Mouse (Mus musculus): ENCODE measurements around the gene Sun3.

Gene Sun3

DNA sequence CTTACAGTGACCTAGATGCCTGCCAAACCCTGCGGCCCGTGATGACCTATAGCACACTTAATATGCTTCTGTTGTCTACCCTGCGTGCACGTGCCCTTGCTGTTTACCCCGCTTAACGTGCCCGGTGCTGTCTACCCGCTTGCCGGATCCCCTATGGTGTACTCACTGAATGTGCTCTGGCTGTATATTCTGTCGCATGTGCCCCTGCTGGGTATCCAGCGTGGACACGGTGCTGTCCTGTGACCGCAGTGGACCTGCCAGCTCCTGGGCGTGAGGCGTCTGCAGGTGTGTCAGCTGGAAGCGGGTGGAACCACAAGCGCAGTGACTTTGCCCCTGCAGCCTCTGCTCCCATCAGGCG, at the start of gene Sun3:
Sun3 (minus strand) TSS at position 289 of the 358 bp plus-strand sequence.
- no peak for DNase-seq

DNA sequence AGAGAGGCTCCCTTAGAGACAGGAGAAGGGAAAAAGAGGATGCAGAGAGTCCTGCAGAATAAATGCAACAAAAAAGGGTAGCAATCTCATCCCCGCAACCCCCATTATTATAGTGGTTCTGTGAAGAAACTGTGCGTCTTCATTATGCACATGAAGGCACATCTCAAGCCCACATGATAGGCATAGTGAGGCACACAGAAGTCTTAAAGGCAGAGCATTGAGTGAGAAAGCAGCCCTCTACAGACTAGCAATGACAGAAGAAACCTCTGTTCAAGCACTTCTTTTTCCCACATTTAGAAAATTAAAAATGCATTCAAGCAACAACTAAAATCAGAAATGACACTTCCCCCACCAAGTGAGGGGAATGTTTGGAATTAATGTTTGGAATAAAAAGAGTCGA, 27.7 kb upstream of the Sun3 start:
- DNase-seq: no peak

DNA sequence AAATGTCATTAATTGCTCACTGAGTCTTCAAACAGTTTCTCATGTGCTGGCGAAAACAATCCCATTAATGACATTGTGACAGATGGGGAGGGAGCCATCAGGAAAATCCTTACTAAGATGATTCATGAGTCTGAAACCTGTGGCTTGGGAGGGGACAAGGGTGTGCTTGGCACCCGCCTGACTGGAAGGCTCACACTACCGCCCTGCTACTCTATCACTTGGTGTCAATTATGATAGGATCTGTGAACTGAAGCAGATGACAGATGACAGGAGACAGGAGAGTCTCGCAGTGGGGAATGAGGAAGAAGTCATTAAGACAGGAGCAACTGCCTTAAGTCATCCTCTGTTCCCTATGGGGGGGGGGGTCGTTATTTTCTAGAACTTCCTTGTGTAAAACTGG, 11.7 kb upstream of the Sun3 start:
- no peak for DNase-seq

DNA sequence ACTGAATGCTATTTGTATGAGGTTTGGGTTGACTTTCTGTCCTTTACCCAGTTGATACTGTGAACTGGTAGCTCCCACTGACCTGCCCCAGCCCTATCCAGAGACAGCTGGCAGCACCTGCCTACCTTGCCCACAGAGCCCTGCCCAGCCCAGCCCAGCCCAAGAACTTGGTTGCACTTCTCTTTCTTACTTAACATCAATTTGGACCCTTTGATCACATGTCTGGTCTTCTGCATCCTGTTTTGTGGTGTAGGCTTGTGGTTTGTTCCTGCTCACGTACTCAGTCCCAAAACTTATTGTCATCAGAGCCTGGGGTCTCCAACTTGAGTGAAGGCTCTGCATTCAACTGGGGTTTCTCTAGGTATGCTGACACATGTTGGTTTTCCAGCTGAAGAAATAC, 11.2 kb upstream of the Sun3 start:
- DNase-seq: no peak

DNA sequence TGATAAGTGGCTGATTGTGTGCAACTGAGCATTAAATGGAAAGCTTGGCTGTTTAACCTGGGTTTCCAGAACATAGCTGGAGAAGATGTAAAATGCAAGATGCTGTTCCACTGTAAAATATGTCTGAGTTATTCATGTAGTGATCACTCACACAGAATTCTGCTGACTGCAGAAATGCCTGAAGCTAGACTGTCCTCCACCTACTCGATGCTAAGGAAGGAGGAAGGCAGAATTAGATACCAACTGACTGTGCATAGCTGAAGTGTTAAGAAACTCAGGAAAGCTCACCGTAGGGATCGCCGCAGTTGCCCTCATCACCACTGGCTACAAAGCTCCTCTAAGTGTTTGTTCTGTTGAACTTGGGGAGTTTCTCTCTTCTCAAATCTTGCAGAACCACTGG, 8.9 kb upstream of the Sun3 start:
- no peak for DNase-seq

DNA sequence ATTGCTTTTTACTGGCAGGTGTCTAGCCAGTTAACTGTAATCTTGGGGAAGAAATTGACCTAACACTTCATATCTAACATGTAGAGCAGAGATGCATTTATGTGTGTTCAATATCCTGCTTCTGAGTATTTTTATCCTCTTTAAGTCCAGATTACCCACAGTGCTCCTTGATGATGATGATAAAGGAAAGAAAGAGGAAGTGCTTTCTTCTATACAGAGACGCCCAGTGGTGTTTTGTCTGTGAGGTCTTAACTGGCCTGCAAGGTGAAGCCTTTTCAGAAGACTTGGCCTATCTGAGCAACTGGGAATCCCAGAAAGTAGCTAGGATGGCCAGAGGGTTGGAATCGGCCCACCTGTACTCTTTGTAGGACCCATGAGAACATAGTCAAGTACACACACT, 8.1 kb upstream of the Sun3 start:
- DNase-seq: no peak

DNA sequence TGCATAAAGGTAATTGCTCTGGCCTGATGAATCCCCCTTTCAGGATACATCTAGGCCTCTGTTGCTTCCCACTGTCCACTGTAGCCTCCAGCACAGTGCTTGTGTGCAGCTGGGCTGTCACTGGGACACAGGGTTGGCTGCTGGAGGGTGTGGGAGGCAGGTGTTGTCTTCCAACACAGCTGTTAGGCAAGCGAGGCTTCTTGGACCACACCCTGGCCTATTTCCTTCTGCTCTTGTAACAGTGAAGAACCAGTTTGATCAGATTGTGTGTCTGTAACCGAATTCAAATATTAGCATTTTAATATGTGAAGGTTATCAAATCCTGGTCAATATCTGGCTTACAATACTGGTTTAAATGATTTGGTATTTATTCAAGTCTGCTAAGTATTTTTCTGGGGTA, 3.1 kb upstream of the Sun3 start:
- no peak for DNase-seq

DNA sequence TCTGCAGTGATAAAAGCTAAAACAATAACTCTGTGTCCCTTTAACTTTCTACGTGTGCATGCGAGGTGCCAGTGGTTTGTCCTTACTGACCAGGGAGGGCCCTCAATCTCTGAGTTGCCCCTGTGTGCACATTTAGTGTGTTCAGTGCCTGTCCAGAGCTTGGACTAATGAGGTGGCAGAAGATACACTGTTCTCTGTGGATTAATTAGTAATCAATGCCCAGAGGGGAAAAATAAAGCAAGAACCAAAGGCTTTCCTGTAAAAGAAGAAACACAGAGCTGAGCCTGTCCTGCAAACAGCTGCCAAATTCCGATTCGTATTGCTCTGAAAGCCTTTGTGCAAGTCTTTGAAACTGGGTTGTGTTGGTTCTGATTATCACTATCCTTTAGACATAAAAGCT, 1.4 kb upstream of the Sun3 start:
- DNase-seq: no peak

DNA sequence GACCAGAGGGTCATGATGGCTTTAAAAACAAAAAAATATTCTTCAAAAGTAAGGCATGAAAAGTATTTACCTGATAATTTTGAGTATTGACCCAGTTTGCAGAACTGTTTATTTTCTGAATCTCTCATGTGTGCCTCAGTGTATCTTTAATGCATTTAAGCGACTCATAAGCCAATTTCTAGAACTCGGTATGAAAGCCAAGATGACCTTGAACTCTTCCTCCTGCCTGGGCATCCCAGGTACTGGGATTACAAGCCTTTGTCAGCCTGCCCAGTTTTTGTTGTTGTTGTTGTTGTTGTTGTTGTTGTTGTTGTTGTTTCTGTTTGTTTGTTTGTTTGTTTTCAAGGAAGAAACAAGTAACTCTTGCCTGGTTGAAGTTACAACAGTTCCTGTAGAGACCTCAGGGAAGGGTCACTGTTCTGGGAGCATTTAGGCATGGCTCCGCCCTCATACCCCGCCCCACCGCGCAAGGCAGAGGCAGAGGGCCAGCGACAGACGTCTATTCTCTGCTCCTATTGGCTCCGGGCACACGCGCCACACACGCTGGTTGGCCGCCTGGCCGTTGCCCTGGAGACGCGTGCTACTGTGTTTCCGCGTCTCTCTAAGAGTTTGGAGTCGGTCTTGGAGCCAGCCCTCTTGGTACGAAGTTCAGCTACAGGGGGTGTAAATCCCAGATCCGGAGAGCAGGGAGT, 634 bp downstream of the Sun3 start, which contains the start of gene Gm11992:
Gm11992 (plus strand) TSS at position 584 of the 692 bp plus-strand sequence.
- peak; percentile 22 for DNase-seq

DNA sequence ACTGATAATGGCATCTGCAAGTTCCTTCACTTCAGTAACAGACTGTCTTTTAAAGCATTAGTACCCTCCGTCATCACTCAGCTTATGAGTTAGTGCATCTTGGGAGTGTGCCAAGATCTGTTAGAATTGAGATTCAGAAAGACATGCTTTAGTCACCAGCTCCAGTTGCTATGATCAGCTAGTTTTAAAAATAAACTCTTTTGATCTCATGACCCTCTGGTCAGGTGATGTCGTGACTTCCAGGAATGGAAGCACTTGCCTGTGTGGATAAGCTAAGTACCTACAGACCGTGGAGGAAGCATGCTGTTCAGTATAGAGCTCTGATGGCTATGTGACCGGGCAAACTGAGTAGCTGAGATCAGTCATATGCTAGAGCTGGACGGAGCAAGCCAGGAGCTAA, 1.7 kb downstream of the Sun3 start:
- DNase-seq: no peak

DNA sequence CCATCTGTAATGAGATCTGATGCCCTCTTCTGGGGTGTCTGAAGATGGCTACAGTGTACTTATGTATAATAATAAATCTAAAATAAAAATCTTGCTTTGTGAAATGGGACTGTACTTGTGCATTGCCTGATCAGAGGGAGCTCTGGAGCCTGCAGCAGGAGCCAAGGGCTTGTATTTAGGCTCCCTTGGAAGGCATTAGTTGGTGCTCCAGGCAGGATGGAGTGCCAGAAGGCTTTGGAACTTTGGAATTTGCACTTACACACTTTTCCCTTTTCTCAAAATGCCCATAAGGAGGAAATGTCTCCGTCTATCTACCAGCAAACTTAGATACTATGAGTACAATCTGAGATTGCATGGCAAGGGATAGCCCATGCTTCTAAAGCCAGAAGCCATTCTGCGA, 2.2 kb downstream of the Sun3 start:
- no peak for DNase-seq

DNA sequence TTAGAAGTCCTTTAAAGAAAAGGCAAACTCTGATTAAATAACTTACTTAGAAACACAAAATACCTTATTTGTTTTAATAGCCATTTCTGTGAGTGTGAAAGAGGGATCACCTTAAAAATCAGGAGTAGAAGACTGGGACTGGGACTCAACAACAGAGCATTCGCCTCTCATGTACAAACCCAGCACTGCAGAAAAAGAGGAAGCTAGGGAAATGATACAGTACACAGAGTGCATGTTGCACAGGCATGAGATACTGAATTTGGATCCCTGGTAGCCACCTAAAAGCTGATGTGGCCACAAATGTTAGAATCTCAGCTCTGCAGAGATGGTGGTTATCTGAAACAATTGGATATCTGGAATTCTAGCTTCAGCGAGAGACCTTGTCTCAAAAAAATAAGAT, 17.3 kb downstream of the Sun3 start:
- DNase-seq: no peak

DNA sequence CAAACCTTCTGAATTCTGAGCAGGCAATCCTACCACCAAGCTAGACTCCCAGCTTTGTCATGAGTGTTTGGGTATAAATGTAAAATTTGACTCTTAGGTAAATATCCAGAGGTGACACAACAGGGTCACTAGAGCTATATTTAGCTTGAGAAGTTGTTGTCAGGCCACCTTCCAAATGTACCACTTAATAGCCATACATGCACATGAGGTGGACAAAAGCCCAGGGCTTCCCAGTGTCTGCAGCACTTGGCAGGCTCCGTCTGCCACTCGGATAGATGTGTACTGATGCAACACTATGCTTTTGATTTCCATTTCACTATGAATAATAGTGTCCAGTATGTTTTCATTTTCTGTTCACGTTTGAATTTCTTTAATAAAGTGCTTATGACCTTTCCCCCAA, 23.6 kb downstream of the Sun3 start:
- no peak for DNase-seq

DNA sequence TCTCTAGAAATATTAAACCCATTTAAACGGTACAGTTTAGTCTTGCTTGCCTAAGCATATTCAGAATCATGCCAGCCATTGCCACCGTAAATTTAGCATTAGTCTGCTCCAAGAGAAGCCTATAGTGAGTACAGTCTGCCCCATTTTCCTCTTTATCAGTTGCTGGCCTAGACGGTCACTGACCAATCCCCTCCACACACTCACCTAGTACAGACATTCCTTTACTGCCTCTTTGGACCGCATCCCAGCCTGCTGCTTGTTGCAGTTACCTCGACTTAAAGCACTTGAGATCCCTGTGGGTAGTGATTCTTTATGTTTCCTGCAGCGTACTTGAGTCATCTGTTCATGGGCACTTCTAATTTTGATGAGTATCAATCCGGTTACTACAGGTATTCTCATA, 24.0 kb downstream of the Sun3 start:
- DNase-seq: no peak

DNA sequence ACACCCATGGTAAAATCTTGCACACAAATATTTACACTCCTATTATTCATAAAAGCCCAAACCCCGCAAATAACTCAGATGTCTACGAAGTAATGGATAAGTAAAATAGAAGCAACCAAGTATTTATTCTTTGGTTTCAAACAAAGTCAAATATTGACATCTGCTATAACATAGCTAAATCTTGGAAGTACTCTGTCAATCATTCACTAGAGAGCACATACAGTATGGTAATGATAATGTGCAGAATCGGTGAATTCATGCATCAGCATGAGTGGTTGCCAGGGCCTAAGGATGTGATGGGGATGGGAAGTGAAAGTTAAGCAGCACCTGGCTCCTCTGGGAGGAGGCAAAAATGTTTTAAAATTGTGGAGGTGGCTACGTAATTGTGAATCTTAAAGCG, 28.6 kb downstream of the Sun3 start:
- DNase-seq: no peak

DNA sequence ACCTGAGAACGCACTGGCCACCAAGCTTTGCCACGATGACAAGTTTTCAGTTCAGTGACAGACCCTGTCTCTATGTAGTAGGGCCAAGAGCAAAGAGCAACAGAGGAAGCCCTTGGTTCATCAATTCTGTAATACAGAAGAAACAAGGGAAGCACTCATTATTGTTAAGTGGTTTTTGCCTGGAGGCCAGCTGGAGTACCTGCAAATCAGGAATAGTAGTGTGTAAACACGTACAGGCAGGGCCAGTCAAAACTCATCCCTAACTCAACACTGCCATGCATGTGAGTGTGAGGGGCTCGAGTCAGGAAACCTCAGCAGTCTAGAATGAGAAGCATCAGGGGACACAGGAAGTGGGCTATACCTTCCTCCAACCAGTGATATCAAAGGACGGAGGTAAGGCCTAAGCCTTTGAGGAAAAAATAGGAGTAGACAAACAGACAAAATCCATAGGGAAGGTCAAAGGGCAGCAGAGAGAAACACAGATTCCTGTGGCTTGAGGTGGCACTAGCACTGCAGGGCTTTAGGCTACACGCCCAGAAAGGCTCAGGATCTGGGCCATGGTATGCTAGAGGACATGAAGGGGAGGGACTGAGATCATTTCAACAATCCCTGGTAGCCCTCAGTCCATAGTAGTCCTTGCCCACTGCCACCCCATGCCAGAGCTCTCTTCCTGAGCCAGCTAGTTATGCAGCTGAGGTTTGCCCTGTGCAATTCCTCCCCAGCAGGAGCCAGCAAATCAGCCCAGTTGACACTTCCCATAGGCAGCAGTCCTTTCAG, 30.1 kb downstream of the Sun3 start:
- DNase-seq: no peak

DNA sequence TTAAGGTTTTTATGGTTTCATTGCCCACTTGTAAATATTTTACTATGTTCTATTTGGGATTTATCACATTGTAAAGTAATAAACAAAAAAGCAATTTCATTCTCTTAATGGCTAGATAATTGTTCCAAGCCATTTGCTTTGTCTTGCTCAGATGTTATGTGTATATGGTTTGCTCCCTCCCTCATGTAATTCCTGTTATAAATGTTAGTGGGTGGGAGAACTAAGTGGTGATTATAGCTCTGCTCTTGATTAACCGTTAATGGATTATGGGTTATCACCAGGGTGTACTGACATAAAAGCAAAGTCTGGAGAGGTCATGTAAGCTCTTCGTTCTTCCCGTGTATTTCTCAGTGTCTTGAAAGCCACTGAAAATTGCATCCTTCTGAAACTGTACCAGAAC, 34.1 kb downstream of the Sun3 start:
- DNase-seq: no peak

DNA sequence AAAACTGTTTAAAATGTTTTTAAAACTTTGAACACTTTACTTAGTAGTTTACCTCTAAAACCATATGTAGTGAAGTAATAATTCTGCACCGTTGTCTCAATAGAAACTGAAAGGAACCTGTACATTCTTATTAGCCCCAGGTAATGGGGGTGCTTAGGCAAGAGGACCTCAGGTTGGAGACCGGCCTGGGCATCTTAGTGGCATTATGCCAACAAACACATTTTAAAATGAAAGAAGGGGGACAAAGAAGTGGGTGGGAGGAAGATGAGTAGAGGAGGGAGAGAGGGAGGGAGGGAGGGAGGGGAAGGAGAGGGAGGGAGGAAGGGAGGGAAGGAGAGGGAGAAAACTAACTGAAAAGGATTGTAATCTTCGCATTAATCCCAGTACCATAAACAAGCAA, 37.4 kb downstream of the Sun3 start:
- no peak for DNase-seq

DNA sequence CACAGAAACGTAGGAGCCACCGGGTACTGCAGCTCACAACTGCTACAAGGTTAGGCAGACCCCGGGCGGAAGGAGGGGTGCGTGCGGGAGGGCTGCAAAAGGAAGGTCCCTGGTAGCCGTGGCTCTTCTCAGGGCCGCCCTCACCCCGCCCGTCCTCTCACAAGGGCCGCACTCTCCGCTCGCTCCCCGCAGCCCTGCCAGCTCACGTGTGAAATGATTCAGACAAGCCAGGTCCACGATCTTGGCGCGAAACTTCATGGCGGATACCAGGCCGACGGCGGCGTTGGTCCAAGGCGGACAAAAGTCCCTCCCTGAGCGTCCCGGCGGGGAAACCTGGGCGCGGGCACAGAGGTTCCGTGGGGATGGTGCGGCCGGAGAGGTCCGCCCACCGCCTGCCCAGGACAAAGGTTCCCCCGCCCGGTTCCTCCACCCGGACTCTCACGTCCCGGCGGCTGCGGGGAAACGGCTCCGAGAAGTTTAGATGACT, 37.9 kb downstream of the Sun3 start, which contains the start of gene Hus1:
Hus1 (minus strand) TSS at position 339 of the 487 bp plus-strand sequence.
- peak; percentile 84 for DNase-seq

DNA sequence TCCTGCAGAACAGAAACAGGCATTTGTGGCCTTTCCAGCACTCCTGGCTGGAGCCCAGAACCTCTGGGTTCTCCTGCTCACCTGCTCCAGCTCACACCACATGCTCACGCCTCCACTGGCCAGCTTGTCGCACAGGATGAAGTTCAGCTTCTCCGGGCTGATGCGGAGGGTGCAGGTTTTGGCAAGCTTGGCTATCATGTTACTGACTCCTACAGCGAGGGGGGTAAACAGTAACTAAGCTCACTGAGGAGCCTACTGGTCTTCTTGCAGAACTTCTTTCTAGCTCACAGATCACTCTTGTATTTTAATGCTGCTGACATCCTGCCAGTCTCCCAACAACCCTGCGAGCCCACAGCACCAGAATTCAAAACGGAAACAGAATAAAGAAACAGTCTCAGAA, 38.4 kb downstream of the Sun3 start:
- peak; percentile 29 for DNase-seq

DNA sequence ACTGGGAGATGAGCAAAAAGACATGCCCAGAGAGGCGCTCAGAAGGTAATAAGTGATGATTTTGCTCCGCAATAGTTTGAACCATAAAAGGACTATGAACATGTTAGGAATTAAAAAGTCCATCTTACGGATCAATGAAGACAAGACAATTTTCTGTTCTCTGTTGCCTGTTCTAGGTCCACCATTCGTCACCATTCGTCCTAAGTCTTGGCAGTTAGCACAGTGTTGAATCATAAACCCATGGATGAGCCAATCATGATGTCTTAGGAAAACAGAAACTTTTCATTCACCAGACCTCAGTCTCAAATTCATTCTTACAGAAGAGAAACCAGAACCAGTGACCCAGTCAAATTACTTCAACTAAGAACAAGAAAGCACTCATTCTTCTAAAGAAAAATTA, 40.0 kb downstream of the Sun3 start:
- no peak for DNase-seq

DNA sequence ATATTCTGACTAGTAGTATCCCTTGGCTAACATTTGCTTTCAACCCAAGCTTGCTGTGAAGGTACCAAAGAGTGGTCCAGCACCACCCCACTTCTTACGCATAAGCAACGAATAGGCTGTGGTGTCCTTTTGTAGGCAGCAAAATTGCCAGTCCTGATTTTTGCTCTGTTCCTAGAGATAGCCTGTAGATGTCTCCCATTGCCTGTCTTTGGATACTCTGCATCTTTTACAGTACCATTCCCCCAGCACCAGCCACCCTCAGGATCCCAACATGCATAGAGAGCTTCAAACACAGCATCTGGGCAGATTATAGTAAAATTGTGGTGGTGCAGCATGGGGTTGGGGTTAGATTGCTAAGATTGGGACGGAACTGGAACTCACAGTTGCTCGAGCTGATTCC, 60.7 kb downstream of the Sun3 start:
- DNase-seq: no peak

DNA sequence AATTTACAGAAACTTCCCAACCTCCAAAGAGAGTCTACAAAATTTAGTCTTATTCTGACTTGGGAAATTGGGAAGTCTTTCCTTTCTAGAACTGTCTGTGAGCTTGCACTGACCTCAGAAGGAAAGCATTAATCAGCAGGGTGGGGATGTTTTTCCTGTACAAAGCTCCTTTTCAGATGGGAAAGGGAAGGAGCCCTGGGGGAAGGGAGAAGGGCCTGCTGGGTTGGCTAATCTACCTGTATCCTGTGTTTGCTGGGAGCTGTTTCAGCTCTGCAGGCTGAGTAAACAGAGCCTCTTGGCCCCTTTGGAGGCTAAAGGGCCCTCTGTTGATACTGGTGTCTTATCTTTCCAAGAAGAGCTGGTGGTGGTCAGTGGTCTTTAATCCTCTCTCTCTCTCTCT, 62.7 kb downstream of the Sun3 start:
- no peak for DNase-seq

DNA sequence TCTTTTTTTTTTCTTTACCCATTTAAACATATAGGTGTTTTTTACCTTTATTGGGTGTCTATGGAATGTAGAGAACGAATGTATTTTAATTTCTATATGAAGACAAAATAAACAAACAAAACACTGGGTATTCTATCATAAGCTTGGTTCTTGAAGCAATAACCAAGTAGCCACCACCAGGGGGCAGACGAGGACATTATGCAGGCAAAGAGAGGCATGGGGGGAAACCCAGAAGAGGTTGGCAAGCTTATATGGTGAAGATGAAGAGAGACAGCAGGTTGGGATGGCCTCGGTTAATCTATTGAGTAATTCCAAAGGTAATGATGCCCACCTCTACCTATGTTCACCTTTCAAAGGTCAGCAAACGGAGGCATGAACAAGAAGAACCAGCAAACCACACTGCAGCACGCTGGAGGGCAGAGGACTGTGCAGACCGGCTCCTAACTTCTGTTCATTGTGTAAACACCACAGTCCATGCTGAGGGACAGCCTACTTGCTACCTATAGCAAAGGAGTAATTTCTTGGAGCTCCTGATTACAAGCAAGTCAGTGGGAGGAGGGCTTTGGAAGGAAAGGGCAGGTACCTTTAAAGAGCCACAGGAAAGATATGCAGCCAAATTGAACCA, 65.4 kb downstream of the Sun3 start:
- peak; percentile 46 for DNase-seq
